Mouse (Mus musculus): ENCODE data around the gene Cds1. TPM values are rescaled to one million over a fixed set of nuclear protein-coding genes. Genes with fewer than 3 reads are reported as not detected.

Cds1 gene
- polyA plus RNA-seq (2021; fragmentation: Nextera tagmentation), result 6.4 TPM in 2 replicates
- long read RNA-seq, experiment 1, partial matches to known transcripts, result 7 of 19 reads
- long read RNA-seq, experiment 1, other reads (novel, unspliced or antisense), result 11 of 19 reads
- long read RNA-seq, experiment 2, partial matches to known transcripts, result 9 of 45 reads
- long read RNA-seq, experiment 2, other reads (novel, unspliced or antisense), result 34 of 45 reads

GRCm38 (mm10) chr5:101764554-101765347, at the start of gene Cds1:
Gene Cds1 (plus strand): TSS chr5:101765130.

Other genes starting within 250 kb of the Cds1 start
- not detected in 2 replicates for gene Nkx6-1, start 100.1 kb upstream of the Cds1 start, polyA plus RNA-seq (2021; fragmentation: Nextera tagmentation)